Mouse (Mus musculus) embryonic facial prominence, embryonic 11.5 days (tissue): ENCODE measurements around the gene Vgf. TPM values are rescaled to one million over a fixed set of nuclear protein-coding genes. Genes with fewer than 3 reads are reported as not detected.

ENCODE experiments used
- microRNA counts: library from miRNA; unstranded; fragments of <30 nt; microRNA quantifications from one replicate; lab custom pipeline; 2016
- microRNA-seq: library from miRNA; unstranded; fragments of <30 nt; microRNA quantifications from one replicate; pipeline ENCODE4, GENCODE M21; 2016; ENCODE audit warnings: borderline number of aligned reads
- polyA plus RNA-seq: library from polyadenylated mRNA; unstranded; fragments of >200 nt; fragmentation: Nextera tagmentation; extraction: Ambion mirVana; gene quantifications from 2 replicates; pipeline ENCODE4 v1.2.1, GENCODE M21; 2014

The Vgf gene
- polyA plus RNA-seq, 1 experiment from 2014 or later = 0.72 TPM

MicroRNAs encoded within 50 kb of the gene (microRNA counts, 519-probe panel; counts per million panel counts)
- microRNA mmu-miR-702 (lab: Ali Mortazavi, UCI) = not detected

Small RNAs within 50 kb of the gene (microRNA-seq; reads per million reads assigned to microRNA genes)
- 82.3 reads per million, percentile 38 among the genes with 10 or more reads in this experiment for gene Mir702

Other genes starting within 250 kb of the Vgf start
- gene Col26a1, start 143.2 kb upstream of the Vgf start, polyA plus RNA-seq = 63.0 and 67.1 TPM in 2 replicates
- 72.5 and 83.4 TPM in 2 replicates for gene Ift22, start 118.2 kb upstream of the Vgf start, polyA plus RNA-seq
- gene Fis1, start 73.1 kb upstream of the Vgf start, polyA plus RNA-seq = 298 and 318 TPM in 2 replicates
- gene Cldn15, start 59.8 kb upstream of the Vgf start, polyA plus RNA-seq = 0.22 and 0.25 TPM in 2 replicates
- gene Plod3, start 39.4 kb upstream of the Vgf start, polyA plus RNA-seq = 23.1 and 28.0 TPM in 2 replicates
- 101 and 104 TPM in 2 replicates for gene Znhit1, start 38.4 kb upstream of the Vgf start, polyA plus RNA-seq
- gene Ap1s1, start 19.7 kb downstream of the Vgf start, polyA plus RNA-seq = 144 and 159 TPM in 2 replicates
- 0.17 TPM in 1 of 2 replicates, not detected in the other for gene Serpine1, start 45.9 kb downstream of the Vgf start, polyA plus RNA-seq
- gene Trim56, start 89.8 kb downstream of the Vgf start, polyA plus RNA-seq = 3.6 and 4.6 TPM in 2 replicates
- not detected in 2 replicates for gene Muc3, start 122.9 kb downstream of the Vgf start, polyA plus RNA-seq
- gene Muc3a, start 186.0 kb downstream of the Vgf start, polyA plus RNA-seq = not detected in 2 replicates